Mouse (Mus musculus): Measurements from ENCODE around the gene Camk2b. TPM values are rescaled to one million over a fixed set of nuclear protein-coding genes. Genes with fewer than 3 reads are reported as not detected.
"Not testable (repeated sequence)": the region's sequence is repeated elsewhere in the genome, so short reads cannot be mapped to it uniquely, and the experiment has no call there.

Gene Camk2b
- polyA plus RNA-seq, 1 experiment from 2014 or later: 1.6 TPM

DNA sequence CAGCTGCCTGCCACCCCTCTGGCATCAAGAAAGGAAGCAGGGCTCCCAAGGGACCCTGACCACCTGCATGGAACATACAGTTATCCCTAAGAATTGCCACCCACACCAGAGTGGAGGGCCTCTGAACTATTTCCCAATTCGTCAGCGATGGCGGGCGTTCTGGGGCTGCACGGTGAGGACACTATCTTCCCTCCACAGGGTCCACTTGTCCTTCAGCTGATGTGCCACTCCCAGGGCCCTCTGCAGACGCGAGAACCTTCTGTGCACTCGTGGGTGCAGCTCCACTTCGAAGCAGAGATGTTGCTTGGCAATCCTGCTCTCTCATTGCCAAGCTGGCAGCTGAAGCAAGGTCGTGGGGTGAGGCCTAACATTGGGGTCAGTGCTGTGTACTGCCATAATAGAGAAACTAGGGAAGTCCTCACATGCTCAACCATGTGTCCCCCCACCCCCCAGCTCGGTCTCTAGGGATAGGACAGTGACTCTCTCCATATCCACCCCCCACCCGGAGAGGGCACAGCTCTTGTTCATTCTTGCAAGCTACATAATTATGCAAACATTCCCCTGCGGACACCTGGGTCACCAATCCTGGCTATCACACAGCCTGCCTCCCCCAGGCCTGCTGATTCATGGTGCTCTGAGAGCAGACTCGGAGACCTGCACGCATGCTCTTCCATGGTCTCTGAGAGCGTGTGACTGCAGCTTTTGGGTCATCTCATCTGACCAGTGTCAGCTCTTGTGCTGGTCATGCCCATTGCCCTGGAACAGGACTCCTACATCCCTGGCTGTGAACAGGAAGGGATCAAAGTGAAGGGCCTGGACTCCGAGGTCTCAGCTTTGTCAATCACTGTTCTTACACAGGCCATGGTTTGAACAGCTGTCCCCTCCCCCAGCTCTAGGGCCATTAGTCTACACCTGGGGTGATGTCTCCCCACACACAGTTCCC is 45.0 kb downstream of the Camk2b start:
- H3K4me3 ChIP-seq: no peak overlapping the region

GRCm38 (mm10) chr11:6020360-6020759 is 45.8 kb downstream of the Camk2b start:
- DNase-seq (ENCODE audit: low spot score): no peak
- H3K9me3 ChIP-seq: no peaks in the 10 kb centered on the region
- no peaks in the 10 kb centered on the region for H3K36me3 ChIP-seq (replicated peaks)
- WGBS: 85% methylated on average over 5 of the region's 5 CpGs
- H3K4me1 ChIP-seq: peaks cover 8% of the 10 kb centered on the region; the same call in 1 of the 2 replicates
- H3K4me3 ChIP-seq: no peak overlapping the region
- no peaks in the 10 kb centered on the region for H3K27me3 ChIP-seq (replicated peaks; ENCODE audit: low read depth, poor library complexity, severe bottlenecking)
- H3K27ac ChIP-seq (replicated peaks): no peak overlapping the region

More for the DNA sequence above, 45.0 kb downstream of the Camk2b start:
- no peak for DNase-seq (ENCODE audit: low spot score)
- 85% methylated on average over 17 of the region's 17 CpGs for WGBS
- H3K27ac ChIP-seq (replicated peaks): no peak overlapping the region
- no peaks in the 10 kb centered on the region for H3K27me3 ChIP-seq (replicated peaks; ENCODE audit: low read depth, poor library complexity, severe bottlenecking)
- no peaks in the 10 kb centered on the region for H3K9me3 ChIP-seq
- H3K36me3 ChIP-seq (replicated peaks): no peaks in the 10 kb centered on the region
- H3K4me1 ChIP-seq: peaks cover 8% of the 10 kb centered on the region; the same call in 1 of the 2 replicates

DNA sequence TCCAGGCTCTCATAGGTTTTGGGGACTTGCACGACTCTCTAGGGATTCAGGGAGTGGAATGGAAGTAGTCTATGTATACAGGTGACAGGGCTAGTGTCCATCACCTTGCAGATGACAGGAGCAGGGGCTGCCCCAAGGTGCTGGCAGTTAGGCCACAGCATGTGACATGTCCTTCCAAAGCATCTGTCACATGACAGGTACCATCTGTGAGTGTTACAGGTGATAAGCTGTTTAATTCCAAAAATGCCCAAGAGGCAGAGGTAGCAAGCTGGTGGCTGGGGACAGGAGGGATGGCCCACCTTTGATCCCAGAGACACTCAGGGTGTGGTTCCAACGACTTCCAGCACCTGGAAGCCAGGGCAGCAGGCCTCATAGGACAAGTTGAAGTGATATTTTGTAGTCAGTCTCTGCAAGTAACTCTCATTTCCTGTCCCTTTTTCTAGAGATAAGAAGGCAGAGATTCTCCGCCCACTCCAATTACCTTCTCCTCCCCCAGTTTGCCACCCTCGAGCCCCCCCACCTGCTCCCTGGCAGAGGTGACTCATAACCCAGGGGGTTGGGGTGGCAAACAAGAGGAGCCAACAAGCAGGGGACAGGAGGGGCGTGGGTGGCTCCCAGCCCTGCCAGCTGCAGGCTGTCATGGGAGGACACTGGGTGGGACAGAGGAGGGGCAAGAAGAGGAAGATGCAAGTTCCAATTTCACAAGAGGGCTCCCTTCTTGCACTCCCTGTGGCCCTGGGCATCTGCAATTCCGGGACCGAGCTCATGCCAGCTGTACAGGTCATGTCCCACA is 47.7 kb downstream of the Camk2b start:
- Histone ChIP-seq H3K27me3 (replicated peaks; ENCODE audit: low read depth, poor library complexity, severe bottlenecking) (no peaks in the 10 kb centered on the region; the same call in 1 of the 2 replicates), H3K27ac (replicated peaks) (no peak overlapping the region), H3K4me3 (no peak overlapping the region), H3K36me3 (replicated peaks) (no peaks in the 10 kb centered on the region), H3K4me1 (peaks cover 4% of the 10 kb centered on the region; the same call in 1 of the 2 replicates), H3K9me3 (no peaks in the 10 kb centered on the region)
- WGBS: 63% methylated on average over 7 of the region's 7 CpGs
- no peak for DNase-seq (ENCODE audit: low spot score)

- 65% methylated on average over 11 of the region's 11 CpGs for WGBS
- Histone ChIP-seq H3K9me3 (no peaks in the 10 kb centered on the region), H3K4me1 (peaks cover 4% of the 10 kb centered on the region; the same call in 1 of the 2 replicates), H3K27ac (replicated peaks) (no peak overlapping the region), H3K36me3 (replicated peaks) (no peaks in the 10 kb centered on the region), H3K4me3 (no peak overlapping the region), H3K27me3 (replicated peaks; ENCODE audit: low read depth, poor library complexity, severe bottlenecking) (no peaks in the 10 kb centered on the region; the same call in 1 of the 2 replicates)
- no peak for DNase-seq (ENCODE audit: low spot score)
Observed at GRCm38 (mm10) chr11:6017484-6018140, 48.5 kb downstream of the Camk2b start.

- H3K27ac ChIP-seq (replicated peaks): no peak overlapping the region
- 67% methylated on average over 9 of the region's 9 CpGs for WGBS
- no peaks in the 10 kb centered on the region for H3K9me3 ChIP-seq
- peaks cover 4% of the 10 kb centered on the region; the same call in 1 of the 2 replicates for H3K4me1 ChIP-seq
- no peak overlapping the region for H3K4me3 ChIP-seq
- H3K36me3 ChIP-seq (replicated peaks): no peaks in the 10 kb centered on the region
- DNase-seq (ENCODE audit: low spot score): no peak
- H3K27me3 ChIP-seq (replicated peaks; ENCODE audit: low read depth, poor library complexity, severe bottlenecking): peaks cover 2% of the 10 kb centered on the region; the same call in 1 of the 2 replicates
Observed at GRCm38 (mm10) chr11:6016797-6017395, 49.3 kb downstream of the Camk2b start.

DNA sequence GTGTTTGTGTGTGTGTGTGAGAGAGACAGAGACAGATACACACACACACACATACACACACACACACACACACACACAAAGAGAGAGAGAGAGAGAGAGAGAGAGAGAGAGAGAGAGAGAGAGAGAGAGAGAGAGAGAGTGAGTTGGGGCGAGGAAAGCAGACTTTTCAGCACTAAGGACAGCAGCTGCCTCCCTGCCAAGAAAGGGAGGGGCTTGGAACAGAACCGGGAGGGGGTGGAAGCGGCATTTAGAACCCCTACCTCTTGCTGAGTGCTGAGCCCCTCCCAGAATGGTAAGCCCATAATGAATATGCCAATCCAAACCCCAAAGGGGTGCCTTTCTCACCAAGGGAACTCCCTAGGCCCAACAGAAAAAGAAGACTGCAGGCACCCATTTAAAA is 49.8 kb downstream of the Camk2b start:
- Histone ChIP-seq H3K4me1 (peaks cover 4% of the 10 kb centered on the region; the same call in 1 of the 2 replicates), H3K27me3 (replicated peaks; ENCODE audit: low read depth, poor library complexity, severe bottlenecking) (peaks cover 6% of the 10 kb centered on the region; the same call in 1 of the 2 replicates), H3K4me3 (no peak overlapping the region), H3K9me3 (no peaks in the 10 kb centered on the region), H3K27ac (replicated peaks) (no peak overlapping the region), H3K36me3 (replicated peaks) (no peaks in the 10 kb centered on the region)
- under 1% methylated on average over 3 of the region's 3 CpGs for WGBS
- DNase-seq (ENCODE audit: low spot score): peak; percentile 45

GRCm38 (mm10) chr11:6015011-6015431 is 51.1 kb downstream of the Camk2b start:
- 81% methylated on average over 6 of the region's 6 CpGs for WGBS
- Histone ChIP-seq H3K4me3 (no peak overlapping the region), H3K36me3 (replicated peaks) (no peaks in the 10 kb centered on the region), H3K27ac (replicated peaks) (no peak overlapping the region), H3K27me3 (replicated peaks; ENCODE audit: low read depth, poor library complexity, severe bottlenecking) (peaks cover 6% of the 10 kb centered on the region; the same call in 1 of the 2 replicates), H3K4me1 (no peaks in the 10 kb centered on the region), H3K9me3 (no peaks in the 10 kb centered on the region)
- DNase-seq (ENCODE audit: low spot score): no peak

GRCm38 (mm10) chr11:6013359-6013758 is 52.8 kb downstream of the Camk2b start:
- no peak for DNase-seq (ENCODE audit: low spot score)
- WGBS: 66% methylated on average over 2 of the region's 2 CpGs
- Histone ChIP-seq H3K36me3 (replicated peaks) (no peaks in the 10 kb centered on the region), H3K4me1 (no peaks in the 10 kb centered on the region), H3K9me3 (no peaks in the 10 kb centered on the region), H3K4me3 (no peak overlapping the region), H3K27ac (replicated peaks) (no peak overlapping the region), H3K27me3 (replicated peaks; ENCODE audit: low read depth, poor library complexity, severe bottlenecking) (peaks cover 15% of the 10 kb centered on the region)

- DNase-seq (ENCODE audit: low spot score): no peak
- no peaks in the 10 kb centered on the region for H3K9me3 ChIP-seq
- H3K4me3 ChIP-seq: no peak overlapping the region
- peaks cover 25% of the 10 kb centered on the region for H3K27me3 ChIP-seq (replicated peaks; ENCODE audit: low read depth, poor library complexity, severe bottlenecking)
- no peak overlapping the region for H3K27ac ChIP-seq (replicated peaks)
- no peaks in the 10 kb centered on the region for H3K4me1 ChIP-seq
- no peaks in the 10 kb centered on the region for H3K36me3 ChIP-seq (replicated peaks)
- 92% methylated on average over 3 of the region's 3 CpGs for WGBS
Observed at GRCm38 (mm10) chr11:6011879-6012278, 54.3 kb downstream of the Camk2b start.

GRCm38 (mm10) chr11:6010751-6011482 is 55.2 kb downstream of the Camk2b start:
- H3K4me3 ChIP-seq; H3K9me3 ChIP-seq; DNase-seq (ENCODE audit: low spot score); H3K36me3 ChIP-seq (replicated peaks); H3K4me1 ChIP-seq; H3K27ac ChIP-seq (replicated peaks): not testable (repeated sequence)
- 82% methylated on average over 3 of the region's 18 CpGs for WGBS
- peaks cover 25% of the 10 kb centered on the region for H3K27me3 ChIP-seq (replicated peaks; ENCODE audit: low read depth, poor library complexity, severe bottlenecking)

DNA sequence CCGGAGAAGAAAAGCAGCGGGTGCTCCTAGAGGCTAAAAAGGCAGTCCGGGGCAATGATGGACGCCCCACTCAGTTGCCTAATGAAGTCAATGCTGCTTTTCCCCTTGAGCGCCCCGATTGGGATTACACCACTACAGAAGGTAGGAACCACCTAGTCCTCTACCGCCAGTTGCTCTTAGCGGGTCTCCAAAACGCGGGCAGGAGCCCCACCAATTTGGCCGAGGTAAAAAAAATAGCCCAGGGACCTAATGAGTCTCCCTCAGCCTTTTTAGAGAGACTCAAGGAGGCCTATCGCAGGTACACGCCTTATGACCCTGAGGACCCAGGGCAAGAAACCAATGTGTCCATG is 58.4 kb downstream of the Camk2b start:
- H3K27ac ChIP-seq (replicated peaks); H3K36me3 ChIP-seq (replicated peaks); H3K4me1 ChIP-seq; DNase-seq (ENCODE audit: low spot score); H3K9me3 ChIP-seq: not testable (repeated sequence)
- Histone ChIP-seq H3K27me3 (replicated peaks; ENCODE audit: low read depth, poor library complexity, severe bottlenecking) (peaks cover 51% of the 10 kb centered on the region), H3K4me3 (peak overlapping the region; percentile 43; the same call in 1 of the 2 replicates)
- 30% methylated on average over 13 of the region's 13 CpGs for WGBS
